Mouse (Mus musculus) neutrophil, adult 5-6 weeks (primary cell): Measurements from ENCODE around the gene Trio. TPM values are rescaled to one million over a fixed set of nuclear protein-coding genes. Genes with fewer than 3 reads are reported as not detected.
A peak's percentile ranks its signal among the peaks of the same experiment; 100 is the strongest.

Experiments
- ATAC-seq: fragments of 151-379, 151-347 bp; 2 replicates; pipeline ENCODE4 v1.8.0; 2017; ENCODE audit warnings: mild to moderate bottlenecking, moderate TSS enrichment; ENCODE audit not compliant: insufficient number of reproducible peaks, poor library complexity, low FRiP score, severe bottlenecking; ENCODE audit errors: extremely low read depth
- total RNA-seq: library from RNA; stranded (forward); fragments of 200-1000 nt; gene quantifications from 2 replicates; pipeline ENCODE4 v1.2.3, GENCODE M21; 2017

The Trio gene
- total RNA-seq, 1 experiment from 2014 or later, result 28.9 TPM

GRCm38 (mm10) chr15:27681419-27682187, 344.0 kb downstream of the Trio start, which contains the start of gene Otulinl:
TSS of gene Otulinl (minus strand) at chr15:27681579.
- peak; percentile 98 for ATAC-seq

- peak; percentile 14; the same call in 1 of the 2 replicates for ATAC-seq
These were observed 344.7 kb downstream of the Trio start for GRCm38 (mm10) chr15:27680997-27681396.

Other genes with a start within 250 kb of the Trio start
- gene Dnah5, start 177.9 kb upstream of the Trio start, total RNA-seq, result under 0.01 TPM in 1 of 2 replicates, not detected in the other